Mouse (Mus musculus) embryonic facial prominence, embryonic 11.5 days (tissue): ENCODE results near the gene Eif1ad. TPM values are rescaled to one million over a fixed set of nuclear protein-coding genes. Genes with fewer than 3 reads are reported as not detected.

Source experiments
- ATAC-seq: fragments of 200-750 bp; cut with Nextera tagmentation; replicated peaks from 2 replicates; pipeline ENCODE4 v1.8.0; 2017; ENCODE audit warnings: low read depth; ENCODE audit not compliant: insufficient number of reproducible peaks, low FRiP score, low TSS enrichment
- DNase-seq: peaks from one replicate; pipeline ENCODE4 v3.0.0-alpha.2; 2015; ENCODE audit warnings: low spot score
- H3K27ac ChIP-seq: fragments of 300-500 bp; sonication (generic); replicated peaks from 2 replicates; pipeline ENCODE4 v1.5.1; 2014; ENCODE audit warnings: mild to moderate bottlenecking, low read depth, low read length, control low read depth
- H3K27me3 ChIP-seq: fragments of 300-500 bp; sonication (generic); 2 replicates; pipeline ENCODE4 v1.6.1; 2014; ENCODE audit warnings: mild to moderate bottlenecking, low read length, moderate library complexity, mixed read lengths; ENCODE audit not compliant: control insufficient read depth, insufficient read depth
- H3K36me3 ChIP-seq: fragments of 300-500 bp; sonication (generic); replicated peaks from 2 replicates; pipeline ENCODE4 v1.6.1; 2014; ENCODE audit warnings: low read depth, mild to moderate bottlenecking, low read length, moderate library complexity, mixed read lengths; ENCODE audit not compliant: control insufficient read depth, insufficient read depth
- H3K4me1 ChIP-seq: fragments of 300-500 bp; sonication (generic); 2 replicates; pipeline ENCODE4 v1.6.1; 2014; ENCODE audit warnings: low read length, mixed read lengths; ENCODE audit not compliant: control insufficient read depth, insufficient read depth
- H3K4me2 ChIP-seq: fragments of 300-500 bp; sonication (generic); 2 replicates; pipeline ENCODE4 v1.6.1; 2014; ENCODE audit warnings: low read depth, mild to moderate bottlenecking, control low read depth, low read length, moderate library complexity
- H3K4me3 ChIP-seq: fragments of 300-500 bp; sonication (generic); 2 replicates; pipeline ENCODE4 v1.5.1; 2014; ENCODE audit warnings: low read depth, low read length, control low read depth
- H3K9ac ChIP-seq: fragments of 300-500 bp; sonication (generic); replicated peaks from 2 replicates; pipeline ENCODE4 v1.6.1; 2014; ENCODE audit warnings: mild to moderate bottlenecking, control low read depth, low read length
- H3K9me3 ChIP-seq: fragments of 300-500 bp; sonication (generic); replicated peaks from 2 replicates; pipeline ENCODE4 v1.6.1; 2016; ENCODE audit warnings: mild to moderate bottlenecking, low read length, inconsistent platforms, mixed read lengths; ENCODE audit not compliant: control insufficient read depth
- WGBS: fragments of 180-500 bp; shearing (Covaris S2); extraction: QIAGEN DNeasy Blood & Tissue Kit; methylation state at CpG from one replicate; pipeline ENCODE4 v1.1.7; 2014; 5-methylcytosine and 5-hydroxymethylcytosine counted together
- polyA plus RNA-seq: library from polyadenylated mRNA; unstranded; fragments of >200 nt; fragmentation: Nextera tagmentation; extraction: Ambion mirVana; gene quantifications from 2 replicates; pipeline ENCODE4 v1.2.1, GENCODE M21; 2014

The Eif1ad gene
- 58.2 and 63.7 TPM in 2 replicates for polyA plus RNA-seq

GRCm38 (mm10) chr19:5366175-5367052, at the start of gene Eif1ad:
TSS of gene Eif1ad (plus strand) at chr19:5366741.
- peak; percentile 94 for ATAC-seq
- Histone ChIP-seq H3K27ac (peak within 1 kb of the TSS; percentile 57), H3K4me1 (no peaks in the 10 kb centered on the region; the same call in none of the 2 replicates), H3K9me3 (no peaks in the 10 kb centered on the region), H3K4me3 (peak within 1 kb of the TSS; percentile 97), H3K9ac (peak within 1 kb of the TSS; percentile 73), H3K36me3 (peaks cover 17% of the 10 kb centered on the region), H3K4me2 (peak within 1 kb of the TSS; percentile 79), H3K27me3 (no peaks in the 10 kb centered on the region)
- 1% methylated on average over 84 of the region's 92 CpGs for WGBS
- peak; percentile 99 for DNase-seq

- Histone ChIP-seq H3K9ac (no peak overlapping the region), H3K9me3 (no peaks in the 10 kb centered on the region), H3K27ac (no peak overlapping the region), H3K4me2 (no peak overlapping the region), H3K4me1 (no peaks in the 10 kb centered on the region), H3K27me3 (no peaks in the 10 kb centered on the region), H3K36me3 (no peaks in the 10 kb centered on the region), H3K4me3 (no peak overlapping the region)
- ATAC-seq (no peak), DNase-seq (no peak)
- WGBS = 67% methylated on average over 17 of the region's 17 CpGs
Measured at GRCm38 (mm10) chr19:5323801-5324200, 42.7 kb upstream of the Eif1ad start.

- H3K4me3 ChIP-seq = no peak overlapping the region
- WGBS = 72% methylated on average over 19 of the region's 19 CpGs
- no peak for ATAC-seq
- no peak overlapping the region for H3K27ac ChIP-seq
- DNase-seq = no peak
- H3K9ac ChIP-seq = no peak overlapping the region
- no peaks in the 10 kb centered on the region for H3K9me3 ChIP-seq
- no peaks in the 10 kb centered on the region for H3K36me3 ChIP-seq
- H3K4me1 ChIP-seq = no peaks in the 10 kb centered on the region
- no peaks in the 10 kb centered on the region for H3K27me3 ChIP-seq
- H3K4me2 ChIP-seq = no peak overlapping the region
Measured at GRCm38 (mm10) chr19:5327970-5328369, 38.6 kb upstream of the Eif1ad start.

GRCm38 (mm10) chr19:5334741-5335140, 31.8 kb upstream of the Eif1ad start:
- Histone ChIP-seq H3K4me2 (no peak overlapping the region), H3K27me3 (no peaks in the 10 kb centered on the region)

GRCm38 (mm10) chr19:5335441-5335840, 31.1 kb upstream of the Eif1ad start, which contains the start of gene Catsper1:
TSS of gene Catsper1 (plus strand) at chr19:5335741.
- Histone ChIP-seq H3K4me3 (no peak within 1 kb of the TSS), H3K27me3 (no peaks in the 10 kb centered on the region), H3K4me2 (no peak within 1 kb of the TSS), H3K36me3 (no peaks in the 10 kb centered on the region), H3K4me1 (no peaks in the 10 kb centered on the region), H3K27ac (no peak within 1 kb of the TSS), H3K9me3 (no peaks in the 10 kb centered on the region), H3K9ac (no peak within 1 kb of the TSS)
- 92% methylated on average over 6 of the region's 6 CpGs for WGBS
- no peak for DNase-seq
- no peak for ATAC-seq

More at GRCm38 (mm10) chr19:5334741-5335140, 31.8 kb upstream of the Eif1ad start:
- H3K9ac ChIP-seq = no peak overlapping the region
- 74% methylated on average over 5 of the region's 5 CpGs for WGBS
- ATAC-seq = no peak
- H3K4me1 ChIP-seq = no peaks in the 10 kb centered on the region
- DNase-seq = no peak
- no peak overlapping the region for H3K4me3 ChIP-seq
- no peak overlapping the region for H3K27ac ChIP-seq
- H3K9me3 ChIP-seq = no peaks in the 10 kb centered on the region
- no peaks in the 10 kb centered on the region for H3K36me3 ChIP-seq

GRCm38 (mm10) chr19:5337975-5338374, 28.6 kb upstream of the Eif1ad start:
- no peaks in the 10 kb centered on the region for H3K27me3 ChIP-seq
- WGBS = 22% methylated on average over 5 of the region's 5 CpGs

GRCm38 (mm10) chr19:5341360-5341759, 25.2 kb upstream of the Eif1ad start:
- no peak for ATAC-seq
- no peak for DNase-seq
- no peaks in the 10 kb centered on the region for H3K4me1 ChIP-seq
- no peak overlapping the region for H3K4me2 ChIP-seq
- no peaks in the 10 kb centered on the region for H3K9me3 ChIP-seq
- WGBS = 94% methylated on average over 7 of the region's 7 CpGs
- H3K9ac ChIP-seq = no peak overlapping the region
- no peaks in the 10 kb centered on the region for H3K27me3 ChIP-seq
- H3K4me3 ChIP-seq = no peak overlapping the region
- no peaks in the 10 kb centered on the region for H3K36me3 ChIP-seq
- no peak overlapping the region for H3K27ac ChIP-seq

More at GRCm38 (mm10) chr19:5337975-5338374, 28.6 kb upstream of the Eif1ad start:
- Histone ChIP-seq H3K4me3 (no peak overlapping the region), H3K9ac (no peak overlapping the region), H3K4me1 (no peaks in the 10 kb centered on the region), H3K27ac (no peak overlapping the region), H3K9me3 (no peaks in the 10 kb centered on the region), H3K36me3 (no peaks in the 10 kb centered on the region), H3K4me2 (no peak overlapping the region)
- ATAC-seq (no peak), DNase-seq (peak; percentile 85)
